Mouse (Mus musculus) adrenal gland, postnatal 10 days (tissue): ENCODE results near the gene Antxr1. TPM values are rescaled to one million over a fixed set of nuclear protein-coding genes. Genes with fewer than 3 reads are reported as not detected.

Experiments
- DNase-seq: peaks from one replicate; pipeline ENCODE4 v3.0.0; 2021; ENCODE audit warnings: mixed read lengths
- total RNA-seq, 2 experiments: library from RNA; stranded (reverse); gene quantifications; 2 replicates each; pipeline ENCODE4 v1.2.3; 2021

Antxr1 gene
- total RNA-seq, 2 experiments from 2014 or later: 29.4 to 34.9 TPM

GRCm38 (mm10) chr6:87184418-87184817 lies 151.2 kb downstream of the Antxr1 start:
- no peak for DNase-seq

DNA sequence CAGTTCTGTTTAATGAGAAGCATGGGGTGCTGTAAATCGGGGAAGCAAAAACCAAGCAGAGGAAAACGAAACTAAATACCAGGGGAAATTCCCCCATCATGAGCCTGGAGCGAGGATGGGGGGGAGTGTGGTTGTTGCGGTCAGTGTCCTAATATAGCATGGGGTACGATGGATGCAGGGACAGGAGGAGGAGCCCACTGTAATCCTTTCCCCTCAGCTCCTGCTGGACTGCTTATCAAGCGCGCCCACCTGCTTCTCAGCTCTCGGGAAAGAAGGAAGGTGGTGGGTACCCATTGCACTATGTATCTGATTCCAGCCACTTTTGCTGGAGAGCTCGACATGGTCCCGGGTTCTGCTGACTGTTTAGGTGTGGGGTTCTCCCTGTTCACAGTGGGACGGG lies 151.6 kb downstream of the Antxr1 start:
- DNase-seq: no peak

DNA sequence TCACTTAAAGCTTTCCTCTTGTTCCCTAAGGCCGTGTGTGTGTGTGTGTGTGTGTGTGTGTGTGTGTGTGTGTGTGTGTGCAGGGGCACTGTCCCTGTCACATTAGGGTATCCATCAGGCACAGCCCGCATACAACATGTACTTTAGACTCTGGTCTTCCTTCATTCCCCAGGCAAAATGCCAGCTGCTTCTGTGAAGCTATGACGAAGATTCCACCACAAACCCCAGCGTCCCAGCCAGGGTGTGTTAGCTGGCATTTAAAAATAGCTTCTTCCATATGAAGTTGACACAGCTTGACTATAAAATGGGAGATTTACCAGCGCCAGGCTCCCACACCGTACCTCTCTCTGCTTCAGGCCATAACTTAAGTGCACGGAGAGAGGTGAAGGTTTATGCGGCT lies 152.5 kb downstream of the Antxr1 start:
- peak; percentile 50 for DNase-seq

- no peak for DNase-seq
These were observed 152.9 kb downstream of the Antxr1 start for GRCm38 (mm10) chr6:87182736-87183135.

DNA sequence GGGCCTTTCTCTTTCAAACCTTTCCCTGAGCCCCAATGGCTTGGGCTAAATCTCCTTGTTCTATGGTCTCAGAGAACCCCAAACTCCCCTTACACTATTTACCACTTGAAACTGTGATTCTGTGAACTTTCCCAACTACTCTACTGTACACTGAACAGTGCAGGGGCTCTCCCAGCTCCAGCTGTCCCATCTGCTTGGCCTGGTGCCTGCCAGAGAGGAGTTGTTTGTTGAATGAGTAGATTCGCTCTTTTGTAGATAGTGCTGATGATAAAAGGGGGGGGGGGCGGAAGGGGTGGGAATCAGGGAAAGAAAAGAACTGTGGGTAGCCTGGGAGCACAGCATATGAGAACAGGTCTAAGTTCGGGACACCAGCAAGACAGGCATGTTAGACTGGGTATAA lies 164.2 kb downstream of the Antxr1 start:
- DNase-seq: no peak

DNA sequence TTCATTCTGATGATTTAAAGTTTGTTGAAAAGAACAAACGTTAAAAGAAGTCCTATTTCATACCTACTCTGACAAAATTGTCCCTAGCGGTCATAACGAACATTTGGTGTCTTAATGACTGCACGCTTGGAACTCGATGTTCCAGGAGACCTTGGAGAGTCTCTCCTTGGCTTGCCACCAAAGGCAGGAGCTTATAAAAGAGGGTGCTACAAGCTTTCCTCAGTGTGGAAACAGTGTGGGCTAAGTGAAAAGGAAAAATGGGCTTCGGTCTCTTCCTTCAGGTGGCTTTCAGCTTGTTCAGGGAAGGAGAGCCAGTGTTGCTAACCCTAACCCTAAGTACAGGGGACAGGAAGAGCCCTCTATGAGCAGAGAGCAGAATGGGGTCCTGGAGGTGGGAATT lies 164.7 kb downstream of the Antxr1 start:
- DNase-seq: peak; percentile 56

DNA sequence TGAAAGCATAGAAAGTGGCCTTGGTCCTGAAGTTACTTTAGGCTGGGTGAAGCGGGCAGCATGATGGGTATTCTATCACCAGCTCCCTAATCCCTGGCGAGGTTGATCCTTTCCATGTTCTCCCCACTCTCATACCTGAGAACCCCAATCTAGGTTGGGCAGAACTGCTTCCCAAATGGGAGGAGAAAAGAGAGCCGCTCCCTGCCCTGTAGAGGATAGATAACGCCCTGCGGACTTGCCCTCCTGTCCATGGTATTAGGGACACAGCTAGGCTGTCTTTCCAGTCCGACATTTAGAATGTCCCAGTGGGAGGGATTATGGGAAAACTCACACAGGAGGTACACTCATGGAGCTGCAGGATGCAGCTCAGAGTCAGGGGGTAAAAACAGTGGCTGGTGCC lies 165.3 kb downstream of the Antxr1 start:
- no peak for DNase-seq

GRCm38 (mm10) chr6:87168021-87168420 lies 167.6 kb downstream of the Antxr1 start:
- peak; percentile 25 for DNase-seq

DNA sequence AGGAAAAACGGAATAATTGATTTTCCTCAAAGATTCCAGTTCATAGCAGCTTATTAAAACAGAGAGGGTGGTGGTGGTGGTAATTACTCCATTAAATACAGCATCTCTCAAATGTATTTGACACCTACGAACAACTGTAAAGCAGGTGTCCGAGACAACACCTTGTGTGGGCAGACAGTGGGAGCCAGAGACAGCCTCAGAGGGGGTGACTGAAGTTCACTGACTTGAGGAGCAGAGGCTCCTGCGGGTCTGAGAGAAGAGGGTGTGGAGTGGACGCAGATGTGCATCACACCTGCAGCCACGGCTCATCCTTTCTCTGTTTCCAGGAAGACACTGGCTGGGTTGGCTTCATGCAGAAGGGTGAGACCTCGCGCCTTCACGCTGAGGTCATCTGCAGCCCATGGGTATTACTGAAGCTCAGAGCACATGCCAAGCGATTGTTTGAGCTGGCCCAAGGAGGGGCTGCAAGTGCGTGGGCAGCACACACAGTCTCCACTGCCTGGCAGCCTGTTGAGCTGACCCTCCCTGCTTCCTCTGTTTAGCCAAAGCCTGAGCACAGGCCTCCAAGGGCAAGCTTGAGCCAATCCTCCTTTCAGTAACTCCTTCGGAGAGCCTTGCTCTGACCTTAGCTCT lies 168.8 kb downstream of the Antxr1 start:
- no peak for DNase-seq

GRCm38 (mm10) chr6:87165536-87166311 lies 169.9 kb downstream of the Antxr1 start:
- DNase-seq: no peak

DNA sequence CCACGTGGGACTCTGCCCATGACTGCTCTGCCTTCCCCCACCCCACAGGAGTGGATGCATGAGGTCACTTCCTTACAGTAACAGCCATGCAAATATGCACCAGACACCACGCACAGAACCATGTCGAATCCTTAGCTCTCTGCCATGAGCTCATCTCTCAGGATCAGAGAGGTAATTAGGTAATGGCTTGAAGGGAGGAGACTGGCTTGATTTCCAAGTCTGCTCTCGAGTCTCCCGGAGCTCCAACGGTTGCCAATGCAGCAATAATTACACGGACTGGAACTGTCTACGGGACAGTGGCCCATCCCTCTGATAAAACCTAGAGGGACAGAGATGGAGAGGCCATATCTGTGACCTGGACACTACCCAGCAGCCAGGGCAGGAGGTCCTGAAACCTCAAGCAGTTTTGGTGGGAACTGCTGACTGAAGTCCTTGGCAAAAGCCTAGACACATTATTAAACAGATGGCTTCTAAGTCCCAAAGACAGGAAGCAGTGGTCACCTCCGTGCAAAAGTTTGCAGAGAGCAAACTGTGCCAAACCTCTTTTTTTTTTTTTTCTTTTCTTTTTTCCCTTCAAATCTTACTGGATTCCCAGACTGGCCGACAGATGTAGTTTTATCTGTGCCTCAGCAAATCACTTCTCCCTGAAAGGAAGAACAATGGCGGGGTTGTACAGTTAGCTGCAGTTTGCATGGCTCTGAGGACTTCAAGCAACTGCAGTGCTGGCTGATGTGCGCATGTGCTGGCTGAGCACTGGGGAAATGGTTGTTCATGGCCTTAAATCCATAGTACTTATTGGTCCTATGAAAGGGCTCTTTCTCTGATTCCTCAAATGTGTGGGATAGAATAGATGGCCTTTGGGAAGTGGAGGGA lies 174.0 kb downstream of the Antxr1 start:
- DNase-seq: no peak

GRCm38 (mm10) chr6:87160196-87160595 lies 175.4 kb downstream of the Antxr1 start:
- no peak for DNase-seq

DNA sequence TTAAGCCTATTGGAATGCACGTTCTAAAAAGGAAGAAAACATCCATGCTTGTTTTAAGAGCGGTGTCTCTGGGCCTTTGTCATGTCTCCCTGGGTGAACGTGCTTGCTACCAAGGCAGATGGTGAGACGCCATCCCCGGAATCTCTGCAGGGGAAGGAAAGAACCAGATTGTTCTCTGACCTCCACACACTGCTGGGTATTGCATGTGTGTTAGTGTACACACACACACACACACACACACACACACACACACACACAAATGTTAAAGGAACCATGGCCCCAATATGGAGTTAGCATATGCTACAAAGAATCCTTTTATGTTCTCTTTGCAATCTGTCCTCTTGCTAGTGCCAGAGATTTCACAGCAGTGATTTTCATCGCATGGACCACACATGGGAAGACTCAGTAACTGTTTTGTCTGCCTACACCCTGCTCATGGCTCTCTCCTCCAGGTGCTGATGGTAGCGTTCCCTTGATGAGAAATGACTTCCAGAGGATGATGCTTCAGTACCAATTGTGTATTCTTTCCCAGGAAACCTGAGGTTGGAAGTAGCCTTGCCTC lies 177.5 kb downstream of the Antxr1 start:
- no peak for DNase-seq

GRCm38 (mm10) chr6:87153836-87154235 lies 181.8 kb downstream of the Antxr1 start:
- no peak for DNase-seq

- DNase-seq: no peak
These were observed 182.4 kb downstream of the Antxr1 start for GRCm38 (mm10) chr6:87153231-87153580.

DNA sequence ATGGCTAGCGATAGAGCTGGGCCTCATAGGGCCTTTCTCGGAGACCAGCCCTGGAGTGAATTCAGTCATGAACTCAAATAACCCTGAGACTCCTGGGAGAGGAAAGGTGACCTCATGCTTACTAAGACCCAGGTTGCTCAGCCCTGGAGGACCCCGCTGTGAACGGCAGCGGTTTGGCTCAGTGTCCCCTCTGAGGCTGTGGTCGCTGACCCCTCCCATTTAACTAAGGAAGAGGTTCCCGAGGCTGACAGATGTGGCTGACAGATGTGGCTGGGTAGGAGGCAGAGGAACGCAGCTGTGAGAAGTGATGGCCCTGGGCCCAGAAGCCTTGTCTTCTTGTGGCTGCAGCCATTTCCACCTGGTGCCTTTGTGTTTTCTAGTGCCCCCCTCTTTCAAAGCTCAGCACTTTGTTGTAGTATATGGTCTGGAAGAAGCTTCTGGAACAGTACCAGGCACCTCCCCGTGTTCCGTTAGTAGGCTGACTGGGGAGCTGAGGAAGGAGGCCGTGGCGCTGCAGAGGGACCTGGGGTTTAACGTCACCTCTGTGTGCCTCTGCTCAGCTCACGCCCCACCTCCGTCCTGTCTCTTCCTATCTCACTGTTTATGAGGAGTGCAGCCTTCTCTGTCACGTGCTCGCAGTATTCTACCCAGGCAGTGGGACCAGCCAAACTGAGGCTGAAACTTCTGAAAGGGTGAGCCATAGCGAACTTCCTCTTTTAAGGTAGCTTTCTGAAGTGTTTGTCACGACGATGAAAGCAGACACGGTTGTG lies 183.0 kb downstream of the Antxr1 start:
- peak; percentile 15 for DNase-seq

- no peak for DNase-seq
These were observed 184.2 kb downstream of the Antxr1 start for GRCm38 (mm10) chr6:87151427-87151826.

DNA sequence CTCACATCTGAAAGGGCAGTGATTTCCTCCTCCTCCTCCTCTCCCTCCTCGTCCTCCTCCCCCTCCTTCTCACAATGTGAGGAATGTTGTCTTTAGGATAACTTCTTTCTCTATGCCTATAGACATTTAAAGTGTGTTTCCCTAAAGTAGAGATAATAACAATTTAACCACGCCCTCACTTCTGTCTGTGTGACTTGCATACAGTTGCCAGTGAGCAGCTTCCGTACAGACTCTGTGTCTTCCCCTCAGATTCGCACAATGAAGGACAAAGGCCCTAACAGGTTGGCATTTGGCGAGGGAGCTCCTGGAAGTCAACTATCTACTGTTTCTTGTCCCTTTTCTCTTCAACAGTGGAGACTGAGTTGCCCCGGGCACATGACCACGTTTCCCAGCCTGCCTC lies 185.2 kb downstream of the Antxr1 start:
- no peak for DNase-seq

DNA sequence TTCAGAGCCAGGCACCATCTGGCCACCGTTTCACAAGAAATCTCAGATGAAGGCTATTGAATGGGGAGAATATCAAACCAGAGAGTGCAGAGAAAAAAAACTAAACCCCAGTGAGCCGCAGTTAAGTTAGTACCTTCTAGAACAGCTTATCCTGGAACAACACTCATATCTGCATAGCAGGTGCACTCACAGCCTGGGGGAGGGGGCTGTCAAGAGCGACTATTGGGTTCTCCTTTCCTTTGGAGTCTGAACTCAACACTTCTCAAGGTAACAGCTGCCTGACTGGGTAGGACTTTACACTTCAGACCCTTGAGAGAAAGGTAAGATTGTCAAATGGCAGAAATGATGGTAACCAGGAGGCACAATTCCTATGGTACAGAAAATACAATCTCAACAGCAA lies 187.7 kb downstream of the Antxr1 start:
- no peak for DNase-seq

DNA sequence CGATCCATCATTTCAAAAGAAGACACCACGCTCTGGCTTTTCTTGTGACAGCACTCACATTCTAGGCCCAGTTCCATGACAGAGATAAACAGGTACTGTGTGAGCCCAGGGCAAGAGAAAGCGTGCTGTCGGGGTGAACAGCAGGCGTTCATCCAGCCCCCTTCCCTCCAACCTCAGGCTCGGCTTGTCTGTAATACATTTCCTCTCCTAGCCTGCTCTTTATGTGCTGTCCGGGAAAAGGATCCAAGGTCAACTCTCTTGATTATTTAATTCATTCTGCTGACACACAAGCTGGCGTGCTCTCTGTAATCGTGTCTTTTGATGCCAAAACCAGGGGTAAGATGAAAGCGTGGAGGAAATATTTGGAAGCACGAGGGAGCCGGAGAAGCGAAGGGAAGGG lies 192.0 kb downstream of the Antxr1 start:
- DNase-seq: peak; percentile 42

GRCm38 (mm10) chr6:87142239-87142638 lies 193.4 kb downstream of the Antxr1 start:
- no peak for DNase-seq
